ENCODE assay signal across 24 mouse cellular contexts in genomic region chr2:102024483-102024882, GRCm38 (mm10).
DNase-seq lines count a peak whose midpoint lies in the region; ATAC-seq and TF ChIP-seq lines count a peak whose summit lies in the region.
"Had no signal": no experiment of that assay in that cellular context is flagged by ENCODE, and none has a peak within 500 bp of the region (broad histone marks: within the 10 kb centered on the region; RNA-seq: fewer than 3 reads in every experiment).

No protein-coding gene starts in this region.

- no peak overlapping the region for H3K9ac ChIP-seq in forebrain, embryonic 11.5 days (ENCODE audit: low read length)
- H3K9ac ChIP-seq in hindbrain, embryonic 12.5 days: no peak overlapping the region
- H3K9ac ChIP-seq: liver, embryonic 14.5 days; lung, embryonic 14.5 days; neural tube, embryonic 15.5 days had no signal

- no peaks in the 10 kb centered on the region for H3K9me3 ChIP-seq in forebrain, embryonic 11.5 days (ENCODE audit: control insufficient read depth, low read length)
- no peaks in the 10 kb centered on the region for H3K9me3 ChIP-seq in hindbrain, embryonic 12.5 days (replicated peaks)
- H3K9me3 ChIP-seq: heart, embryonic 10.5 days; neural tube, embryonic 15.5 days had no signal

- H3K4me1 ChIP-seq in forebrain, embryonic 11.5 days (replicated peaks; ENCODE audit: control insufficient read depth, insufficient read depth, low read length): 0 out of 2 replicates have a peak, but pooled peaks cover 2% of the 10 kb centered on the region
- peaks cover 15% of the 10 kb centered on the region for H3K4me1 ChIP-seq in hindbrain, embryonic 12.5 days
- H3K4me1 ChIP-seq: heart, embryonic 10.5 days had no signal

- H3K4me3 ChIP-seq in layer of hippocampus, adult 2 months: no peak overlapping the region
- H3K4me3 ChIP-seq in forebrain, embryonic 11.5 days (ENCODE audit: low read depth, low read length): no peak overlapping the region
- H3K4me3 ChIP-seq in hindbrain, embryonic 12.5 days: no peak overlapping the region
- H3K4me3 ChIP-seq: heart, embryonic 10.5 days; left cerebral cortex, adult 2 months; myocyte; neural tube, embryonic 15.5 days had no signal

- DNase-seq in layer of hippocampus, adult 2 months (ENCODE audit: low spot score in 2 of 2): no peak
- no peak for DNase-seq in layer of hippocampus, postnatal 36 days
- no peak for DNase-seq in forebrain, embryonic 11.5 days (ENCODE audit: low spot score)
- DNase-seq in retina, embryonic 14.5 days (ENCODE audit: low spot score): peak; percentile 46
- no peak for DNase-seq in ovary, postnatal 10 days (ENCODE audit: low spot score)
- no peak for DNase-seq in heart, postnatal 4 days
- DNase-seq: adrenal gland, adult 2 months; cerebellum, adult 8-10 months; cerebellum, postnatal 36 days; embryo, embryonic 11 days; gastrocnemius, postnatal 10 days; kidney, postnatal 25 days; lung, embryonic 14.5 days; right cerebral cortex, postnatal 14 days; spleen, adult 18-20 months had no signal

- 85% methylated on average over 8 of the region's 8 CpGs for WGBS in forebrain, embryonic 11.5 days
- 85% methylated on average over 8 of the region's 8 CpGs for WGBS in hindbrain, embryonic 12.5 days

- peak overlapping the region; percentile 28; the same call in 1 of the 2 replicates for H3K27ac ChIP-seq in layer of hippocampus, adult 2 months
- H3K27ac ChIP-seq in forebrain, embryonic 11.5 days (ENCODE audit: low read depth, low read length): peak overlapping the region; percentile 38; the same call in 1 of the 2 replicates
- H3K27ac ChIP-seq in hindbrain, embryonic 12.5 days: no peak overlapping the region
- H3K27ac ChIP-seq: heart, embryonic 10.5 days; left cerebral cortex, adult 2 months; liver, embryonic 14.5 days; neural tube, embryonic 15.5 days had no signal

- H3K4me2 ChIP-seq in forebrain, embryonic 11.5 days (ENCODE audit: low read depth, low read length, severe bottlenecking): no peak overlapping the region
- H3K4me2 ChIP-seq in hindbrain, embryonic 12.5 days (replicated peaks): no peak overlapping the region
- H3K4me2 ChIP-seq: lung, embryonic 14.5 days; neural tube, embryonic 15.5 days had no signal

- no peak for TF ChIP-seq CTCF in layer of hippocampus, adult 2 months (conservative IDR thresholded peaks at IDR 0.05)

- ATAC-seq in forebrain, embryonic 11.5 days (replicated peaks; ENCODE audit: low FRiP score): peak; percentile 73
- ATAC-seq in hindbrain, embryonic 12.5 days (ENCODE audit: low FRiP score): peak; percentile 28; the same call in 1 of the 2 replicates
- ATAC-seq: intestine, postnatal 0 days; midbrain, embryonic 16.5 days; Patski had no signal

- H3K36me3 ChIP-seq in forebrain, embryonic 11.5 days (ENCODE audit: control insufficient read depth, insufficient read depth, low read length): no peaks in the 10 kb centered on the region
- no peaks in the 10 kb centered on the region for H3K36me3 ChIP-seq in hindbrain, embryonic 12.5 days
- H3K36me3 ChIP-seq: heart, embryonic 10.5 days; neural tube, embryonic 15.5 days had no signal

- H3K27me3 ChIP-seq in forebrain, embryonic 11.5 days (ENCODE audit: control insufficient read depth, insufficient read depth, low read length): no peaks in the 10 kb centered on the region
- no peaks in the 10 kb centered on the region for H3K27me3 ChIP-seq in hindbrain, embryonic 12.5 days
- H3K27me3 ChIP-seq: neural tube, embryonic 15.5 days; Patski had no signal
